Mouse (Mus musculus): ENCODE results near the gene Alg9. TPM values are rescaled to one million over a fixed set of nuclear protein-coding genes. Genes with fewer than 3 reads are reported as not detected.

The Alg9 gene
- polyA plus RNA-seq, 1 experiment, result 17.6 TPM

GRCm38 (mm10) chr9:50882183-50882582, 107.4 kb downstream of the Alg9 start:
- Histone ChIP-seq H3K36me3 (ENCODE audit: control insufficient read depth, insufficient read depth, low read length) (peaks cover 21% of the 10 kb centered on the region), H3K27ac (ENCODE audit: insufficient read depth, low read depth, low read length) (no peak overlapping the region), H3K27me3 (ENCODE audit: control insufficient read depth, insufficient read depth, low read length) (no peaks in the 10 kb centered on the region), H3K4me3 (ENCODE audit: low read depth, low read length) (no peak overlapping the region), H3K4me1 (ENCODE audit: control insufficient read depth, insufficient read depth, insufficient read length, low read length) (peaks cover 9% of the 10 kb centered on the region; the same call in 1 of the 2 replicates)
- 82% methylated on average over 2 of the region's 2 CpGs for WGBS
- TF ChIP-seq POLR2A (IDR thresholded peaks at IDR 0.05; ENCODE audit: low read depth, low read length) (no peak), CTCF (IDR thresholded peaks at IDR 0.05; ENCODE audit: extremely low read depth, insufficient read length, insufficient replicate concordance, low read depth, low read length) (no peak)

GRCm38 (mm10) chr9:50884093-50884492, 109.3 kb downstream of the Alg9 start:
- no peak for TF ChIP-seq POLR2A (IDR thresholded peaks at IDR 0.05; ENCODE audit: low read depth, low read length)
- no peak for TF ChIP-seq CTCF (IDR thresholded peaks at IDR 0.05; ENCODE audit: extremely low read depth, insufficient read length, insufficient replicate concordance, low read depth, low read length)
- WGBS, result 77% methylated on average over 8 of the region's 8 CpGs
- Histone ChIP-seq H3K4me1 (ENCODE audit: control insufficient read depth, insufficient read depth, insufficient read length, low read length) (peaks cover 9% of the 10 kb centered on the region; the same call in 1 of the 2 replicates), H3K27ac (ENCODE audit: insufficient read depth, low read depth, low read length) (peak overlapping the region; percentile 72), H3K27me3 (ENCODE audit: control insufficient read depth, insufficient read depth, low read length) (no peaks in the 10 kb centered on the region), H3K36me3 (ENCODE audit: control insufficient read depth, insufficient read depth, low read length) (peaks cover 13% of the 10 kb centered on the region), H3K4me3 (ENCODE audit: low read depth, low read length) (no peak overlapping the region)

GRCm38 (mm10) chr9:50884741-50885599, 110.2 kb downstream of the Alg9 start:
- no peaks in the 10 kb centered on the region for H3K27me3 ChIP-seq (ENCODE audit: control insufficient read depth, insufficient read depth, low read length)
- H3K4me3 ChIP-seq (ENCODE audit: low read depth, low read length), result no peak overlapping the region
- TF ChIP-seq CTCF (IDR thresholded peaks at IDR 0.05; ENCODE audit: extremely low read depth, insufficient read length, insufficient replicate concordance, low read depth, low read length) (no peak), POLR2A (IDR thresholded peaks at IDR 0.05; ENCODE audit: low read depth, low read length) (no peak)
- peak overlapping the region; percentile 72 for H3K27ac ChIP-seq (ENCODE audit: insufficient read depth, low read depth, low read length)
- WGBS, result 44% methylated on average over 10 of the region's 10 CpGs
- peaks cover 5% of the 10 kb centered on the region; the same call in 1 of the 2 replicates for H3K36me3 ChIP-seq (ENCODE audit: control insufficient read depth, insufficient read depth, low read length)
- H3K4me1 ChIP-seq (ENCODE audit: control insufficient read depth, insufficient read depth, insufficient read length, low read length), result peaks cover 9% of the 10 kb centered on the region; the same call in 1 of the 2 replicates

- Histone ChIP-seq H3K4me3 (ENCODE audit: low read depth, low read length) (no peak overlapping the region), H3K4me1 (ENCODE audit: control insufficient read depth, insufficient read depth, insufficient read length, low read length) (peaks cover 9% of the 10 kb centered on the region; the same call in 1 of the 2 replicates), H3K27ac (ENCODE audit: insufficient read depth, low read depth, low read length) (peak overlapping the region; percentile 70), H3K27me3 (ENCODE audit: control insufficient read depth, insufficient read depth, low read length) (no peaks in the 10 kb centered on the region), H3K36me3 (ENCODE audit: control insufficient read depth, insufficient read depth, low read length) (no peaks in the 10 kb centered on the region)
- TF ChIP-seq CTCF (IDR thresholded peaks at IDR 0.05; ENCODE audit: extremely low read depth, insufficient read length, insufficient replicate concordance, low read depth, low read length) (no peak), POLR2A (IDR thresholded peaks at IDR 0.05; ENCODE audit: low read depth, low read length) (no peak)
- WGBS, result 39% methylated on average over 1 of the region's 1 CpGs
Measured at GRCm38 (mm10) chr9:50885600-50885987, 110.8 kb downstream of the Alg9 start.

- 38% methylated on average over 1 of the region's 1 CpGs for WGBS
- Histone ChIP-seq H3K27me3 (ENCODE audit: control insufficient read depth, insufficient read depth, low read length) (no peaks in the 10 kb centered on the region), H3K4me1 (ENCODE audit: control insufficient read depth, insufficient read depth, insufficient read length, low read length) (peaks cover 9% of the 10 kb centered on the region; the same call in 1 of the 2 replicates), H3K36me3 (ENCODE audit: control insufficient read depth, insufficient read depth, low read length) (peaks cover 1% of the 10 kb centered on the region; the same call in 1 of the 2 replicates), H3K4me3 (ENCODE audit: low read depth, low read length) (no peak overlapping the region), H3K27ac (ENCODE audit: insufficient read depth, low read depth, low read length) (0 out of 2 replicates have a peak overlapping the region, but pooled peaks have one; percentile 11)
- TF ChIP-seq CTCF (IDR thresholded peaks at IDR 0.05; ENCODE audit: extremely low read depth, insufficient read length, insufficient replicate concordance, low read depth, low read length) (no peak), POLR2A (IDR thresholded peaks at IDR 0.05; ENCODE audit: low read depth, low read length) (no peak)
Measured at GRCm38 (mm10) chr9:50886870-50887269, 112.1 kb downstream of the Alg9 start.

- Histone ChIP-seq H3K27ac (ENCODE audit: insufficient read depth, low read depth, low read length) (0 out of 2 replicates have a peak overlapping the region, but pooled peaks have one; percentile 11), H3K4me1 (ENCODE audit: control insufficient read depth, insufficient read depth, insufficient read length, low read length) (peaks cover 9% of the 10 kb centered on the region; the same call in 1 of the 2 replicates), H3K36me3 (ENCODE audit: control insufficient read depth, insufficient read depth, low read length) (peaks cover 3% of the 10 kb centered on the region; the same call in 1 of the 2 replicates), H3K27me3 (ENCODE audit: control insufficient read depth, insufficient read depth, low read length) (no peaks in the 10 kb centered on the region), H3K4me3 (ENCODE audit: low read depth, low read length) (no peak overlapping the region)
- no peak for TF ChIP-seq POLR2A (IDR thresholded peaks at IDR 0.05; ENCODE audit: low read depth, low read length)
- no peak for TF ChIP-seq CTCF (IDR thresholded peaks at IDR 0.05; ENCODE audit: extremely low read depth, insufficient read length, insufficient replicate concordance, low read depth, low read length)
- WGBS, result 48% methylated on average over 4 of the region's 4 CpGs
Measured at GRCm38 (mm10) chr9:50887351-50887750, 112.5 kb downstream of the Alg9 start.

- Histone ChIP-seq H3K27me3 (ENCODE audit: control insufficient read depth, insufficient read depth, low read length) (no peaks in the 10 kb centered on the region), H3K36me3 (ENCODE audit: control insufficient read depth, insufficient read depth, low read length) (peaks cover 11% of the 10 kb centered on the region; the same call in 1 of the 2 replicates), H3K27ac (ENCODE audit: insufficient read depth, low read depth, low read length) (no peak overlapping the region), H3K4me3 (ENCODE audit: low read depth, low read length) (no peak overlapping the region), H3K4me1 (ENCODE audit: control insufficient read depth, insufficient read depth, insufficient read length, low read length) (peaks cover 9% of the 10 kb centered on the region; the same call in 1 of the 2 replicates)
- WGBS, result 45% methylated on average over 6 of the region's 6 CpGs
- TF ChIP-seq CTCF (IDR thresholded peaks at IDR 0.05; ENCODE audit: extremely low read depth, insufficient read length, insufficient replicate concordance, low read depth, low read length) (no peak), POLR2A (IDR thresholded peaks at IDR 0.05; ENCODE audit: low read depth, low read length) (no peak)
Measured at GRCm38 (mm10) chr9:50889211-50889610, 114.4 kb downstream of the Alg9 start.
